Mouse (Mus musculus): ENCODE results near the gene Nptx1.

DNA sequence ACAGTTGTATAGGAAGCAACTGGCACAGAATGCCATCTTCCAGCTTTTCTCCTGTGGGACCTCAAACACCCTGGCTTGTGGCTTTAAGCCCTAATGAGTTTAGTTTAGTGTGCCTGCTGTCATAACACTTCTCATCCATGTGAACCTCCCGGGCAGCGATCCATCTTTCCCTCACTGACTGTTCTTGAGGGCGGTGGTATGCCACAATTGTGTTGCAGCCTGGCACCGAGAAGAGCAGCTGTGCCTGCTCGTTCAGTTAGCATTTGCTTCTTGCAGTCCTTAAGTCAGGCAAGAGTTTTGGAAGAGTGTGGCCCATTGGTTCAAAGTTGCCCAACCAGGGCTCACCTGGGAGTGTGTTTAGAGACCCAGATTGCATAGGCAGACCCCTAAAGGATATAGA lies 51.4 kb downstream of the Nptx1 start:
- TF ChIP-seq CTCF (IDR thresholded peaks at IDR 0.05; ENCODE audit: low read depth): no peak
- TF ChIP-seq EP300 (IDR thresholded peaks at IDR 0.05; ENCODE audit: low read depth): no peak
